Mouse (Mus musculus): ENCODE data around the gene Adnp.

- TF ChIP-seq POLR2A (IDR thresholded peaks at IDR 0.05; ENCODE audit: insufficient read length, low read depth) = no peak
- no peak for TF ChIP-seq USF1 (IDR thresholded peaks at IDR 0.05; ENCODE audit: low read depth)
- no peak for TF ChIP-seq TCF12 (IDR thresholded peaks at IDR 0.05; ENCODE audit: insufficient read depth, poor library complexity, severe bottlenecking)
- TF ChIP-seq MYOG (IDR thresholded peaks at IDR 0.05; ENCODE audit: control insufficient read depth in 1 of 3, insufficient read depth in 1 of 3, insufficient read length in 2 of 3, low read depth in 2 of 3) = no peak
- TF ChIP-seq POLR2AphosphoS2 (IDR thresholded peaks at IDR 0.05; ENCODE audit: insufficient read length, low read depth) = no peak
- TF ChIP-seq SRF (IDR thresholded peaks at IDR 0.05; ENCODE audit: control insufficient read depth, insufficient read length, low read depth) = no peak
- no peak for TF ChIP-seq CEBPB (IDR thresholded peaks at IDR 0.05; ENCODE audit: insufficient read depth, poor library complexity, severe bottlenecking)
- TF ChIP-seq MAX (IDR thresholded peaks at IDR 0.05; ENCODE audit: low read depth) = no peak
- no peak for TF ChIP-seq MYOD1 (IDR thresholded peaks at IDR 0.05; ENCODE audit: control insufficient read depth in 1 of 3, insufficient read length in 2 of 3, low read depth in 2 of 3)
- no peak for TF ChIP-seq E2F4 (IDR thresholded peaks at IDR 0.05; ENCODE audit: insufficient read depth)
- TF ChIP-seq TCF3 (IDR thresholded peaks at IDR 0.05; ENCODE audit: insufficient read length, low read depth) = no peak
Observed at GRCm38 (mm10) chr2:168161514-168161971, 45.4 kb downstream of the Adnp start.

All from myocyte (in vitro differentiated cells).